In the genomic region with DNA sequence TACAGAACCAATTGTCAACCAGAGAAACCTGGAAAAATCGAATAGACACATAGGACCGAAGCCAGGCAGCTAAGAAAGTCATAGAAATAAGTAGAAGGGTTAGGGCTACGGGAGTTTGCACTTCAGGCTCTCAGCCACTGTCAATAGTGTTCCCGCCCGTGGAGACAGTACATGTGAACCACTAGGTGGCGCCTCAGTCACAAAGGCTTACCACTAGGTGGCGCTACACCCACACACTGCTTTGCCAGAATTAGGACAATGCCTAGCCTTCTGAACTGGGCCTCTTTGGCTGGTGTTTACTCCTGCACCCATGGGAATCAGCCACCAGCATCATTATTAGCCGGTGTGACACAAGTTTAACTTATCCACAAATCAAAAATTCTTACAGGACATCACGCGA, we compare ENCODE assay signal across 9 mouse cellular contexts. TPM values are rescaled to one million over a fixed set of nuclear protein-coding genes. Genes with fewer than 3 reads are reported as not detected.
DNase-seq lines count a peak whose midpoint lies in the region; ATAC-seq and TF ChIP-seq lines count a peak whose summit lies in the region.
"Had no signal": no experiment of that assay in that cellular context is flagged by ENCODE, and none has a peak within 500 bp of the region (broad histone marks: within the 10 kb centered on the region; RNA-seq: fewer than 3 reads in every experiment).

No protein-coding gene starts in this region.

- H3K27me3 ChIP-seq in C2C12 (ENCODE audit: control insufficient read depth, insufficient read depth, insufficient read length): no peaks in the 10 kb centered on the region
- no peaks in the 10 kb centered on the region for H3K27me3 ChIP-seq in heart, adult 2 months (ENCODE audit: control insufficient read depth, insufficient read depth, low read length)
- no peaks in the 10 kb centered on the region for H3K27me3 ChIP-seq in liver, embryonic 14.5 days (ENCODE audit: control insufficient read depth, insufficient read depth, low read length)
- H3K27me3 ChIP-seq: heart, embryonic 13.5 days had no signal

- intact Hi-C loops in heart, adult 2 months (cut with DNase I): loop anchor here (1.0 to 2.0 kb wide), 2 partner anchors 59 to 107 kb away; no protein-coding TSS in a partner anchor

- H3K79me2 ChIP-seq in C2C12 (ENCODE audit: control insufficient read depth, insufficient read depth): no peaks in the 10 kb centered on the region
- H3K79me2 ChIP-seq in heart, adult 2 months (replicated peaks; ENCODE audit: control insufficient read depth, insufficient read depth, low read length): peaks cover 4% of the 10 kb centered on the region; the same call in 1 of the 2 replicates

- no peak overlapping the region for H3K4me3 ChIP-seq in C2C12 (ENCODE audit: insufficient read depth, poor library complexity, severe bottlenecking)
- H3K4me3 ChIP-seq in heart, adult 2 months: no peak overlapping the region
- no peak overlapping the region for H3K4me3 ChIP-seq in liver, embryonic 14.5 days (ENCODE audit: insufficient read depth in 1 of 2, low read depth in 2 of 2, low read length in 2 of 2)
- H3K4me3 ChIP-seq: heart, embryonic 13.5 days had no signal

- no peaks in the 10 kb centered on the region for H3K79me3 ChIP-seq in C2C12 (ENCODE audit: low read depth)

- peak; percentile 99 for TF ChIP-seq CTCF in C2C12 (IDR thresholded peaks at IDR 0.05; ENCODE audit: control insufficient read depth, insufficient read depth, insufficient read length)
- TF ChIP-seq CTCF in heart, adult 2 months (IDR thresholded peaks at IDR 0.05): no peak
- peak; percentile 100 for TF ChIP-seq CTCF in liver, embryonic 14.5 days (IDR thresholded peaks at IDR 0.05; ENCODE audit: low read depth)

- no peak overlapping the region for H3ac ChIP-seq in C2C12 (ENCODE audit: control insufficient read depth, insufficient read length, low read depth)

- H3K27ac ChIP-seq in heart, adult 2 months: no peak overlapping the region
- no peak overlapping the region for H3K27ac ChIP-seq in liver, embryonic 14.5 days
- H3K27ac ChIP-seq: heart, embryonic 13.5 days had no signal

- TF ChIP-seq POLR2A in heart, adult 2 months (IDR thresholded peaks at IDR 0.05; ENCODE audit: insufficient read depth, low read depth, low read length): 0 out of 2 replicates have a peak, but pooled peaks have one; percentile 31

- no peaks in the 10 kb centered on the region for H3K9me3 ChIP-seq in liver, embryonic 14.5 days (ENCODE audit: control insufficient read depth, low read length)
- H3K9me3 ChIP-seq: heart, embryonic 13.5 days had no signal

- TF ChIP-seq EP300 in heart, adult 2 months (IDR thresholded peaks at IDR 0.05; ENCODE audit: insufficient read depth, low read depth, low read length): peak; percentile 99
- TF ChIP-seq EP300 in liver, embryonic 14.5 days (IDR thresholded peaks at IDR 0.05; ENCODE audit: low read depth): no peak

- H3K9ac ChIP-seq in heart, adult 2 months (ENCODE audit: low read depth, low read length): no peak overlapping the region
- no peak overlapping the region for H3K9ac ChIP-seq in liver, embryonic 14.5 days (replicated peaks)
- H3K9ac ChIP-seq: heart, embryonic 13.5 days had no signal

- H3K4me1 ChIP-seq in heart, adult 2 months (ENCODE audit: control insufficient read depth, insufficient read depth, low read length): peaks cover 13% of the 10 kb centered on the region
- no peaks in the 10 kb centered on the region for H3K4me1 ChIP-seq in liver, embryonic 14.5 days (replicated peaks; ENCODE audit: control insufficient read depth in 2 of 2, insufficient read depth in 2 of 2, low read length in 1 of 2)

- WGBS in heart, adult 2 months: 26% methylated on average over 10 of the region's 10 CpGs
- WGBS in liver, embryonic 14.5 days (ENCODE audit: insufficient replicate concordance): 28% methylated on average over 10 of the region's 10 CpGs

- DNase-seq in adrenal gland, adult 18-20 months (ENCODE audit: low spot score in 2 of 2): peak; percentile 85 to 88
- DNase-seq in embryo, embryonic 10 days (ENCODE audit: low spot score): peak; percentile 91
- DNase-seq in heart, adult 2 months: peak; percentile 83 to 86
- DNase-seq in kidney, postnatal 25 days: peak; percentile 84 to 88
- DNase-seq in liver, embryonic 14.5 days (ENCODE audit: low read depth in 3 of 3, low spot score in 3 of 3): peak; percentile 54 to 62 (median 59)
- peak; percentile 78 for DNase-seq in ovary, postnatal 36 days (ENCODE audit: low spot score)
- peak; percentile 52 to 77 for DNase-seq in thymus, postnatal 10 days (ENCODE audit: low spot score in 2 of 2)

- H3K36me3 ChIP-seq in C2C12 (ENCODE audit: control insufficient read depth, insufficient read depth): no peaks in the 10 kb centered on the region
- H3K36me3 ChIP-seq in heart, adult 2 months (ENCODE audit: control insufficient read depth, insufficient read depth, low read length): peaks cover 4% of the 10 kb centered on the region; the same call in 1 of the 2 replicates
- no peaks in the 10 kb centered on the region for H3K36me3 ChIP-seq in liver, embryonic 14.5 days (replicated peaks; ENCODE audit: control insufficient read depth, insufficient read depth, low read depth)

- no peak overlapping the region for H3K4me2 ChIP-seq in liver, embryonic 14.5 days (ENCODE audit: low read depth)
- H3K4me2 ChIP-seq: heart, embryonic 13.5 days had no signal

- peak; percentile 34; the same call in 1 of the 2 replicates for ATAC-seq in liver, embryonic 14.5 days (ENCODE audit: insufficient read depth)

TF ChIP-seq in C2C12, 6 proteins besides CTCF, POLR2A, EP300 and RAD21:
- TF ChIP-seq MYOD1 (IDR thresholded peaks at IDR 0.05; ENCODE audit: control insufficient read depth, insufficient read length, low read depth) (no peak), FOSL1 (IDR thresholded peaks at IDR 0.05; ENCODE audit: insufficient read depth, low read length, poor library complexity, severe bottlenecking) (no peak), MYOG (IDR thresholded peaks at IDR 0.05; ENCODE audit: control insufficient read depth, extremely low read depth, insufficient read length) (no peak), USF1 (IDR thresholded peaks at IDR 0.05; ENCODE audit: low read depth) (no peak), CEBPB (IDR thresholded peaks at IDR 0.05; ENCODE audit: low read depth) (no peak), MAX (IDR thresholded peaks at IDR 0.05) (no peak)

RNA-seq across cellular contexts. Expression of a gene that starts 6.6 kb away (rescaled TPM):
- 9.7 TPM for polyA plus RNA-seq in C2C12 (2012; fragmentation: generic; extraction: Trizol)
- total RNA-seq in adrenal gland, adult 18-20 months (2021): 100 to 1,000 TPM; 193 to 198 TPM
- 100 to 1,000 TPM; 719 to 844 TPM for total RNA-seq in heart, adult 2 months (2021)
- polyA plus RNA-seq in heart, adult 2 months (2012; rRNA removed): 423 and 554 TPM in 2 replicates
- polyA plus RNA-seq in liver, embryonic 14.5 days (2012; rRNA removed): 13.2 and 14.3 TPM in 2 replicates
- polyA plus RNA-seq in liver, embryonic 14.5 days (2014; fragmentation: Nextera tagmentation; extraction: Ambion mirVana): 15.7 and 19.2 TPM in 2 replicates

RNA-seq across cellular contexts. Expression of a gene that starts 15.0 kb away (rescaled TPM):
- 204 TPM for polyA plus RNA-seq in C2C12 (2012; fragmentation: generic; extraction: Trizol)
- total RNA-seq in adrenal gland, adult 18-20 months (2021): 100 to 1,000 TPM; 115 to 119 TPM
- total RNA-seq in heart, adult 2 months (2021): 10 to 100 TPM; 63.2 to 68.9 TPM
- polyA plus RNA-seq in heart, adult 2 months (2012; rRNA removed): 84.4 and 96.9 TPM in 2 replicates
- polyA plus RNA-seq in liver, embryonic 14.5 days (2012; rRNA removed): 83.1 and 91.7 TPM in 2 replicates
- polyA plus RNA-seq in liver, embryonic 14.5 days (2014; fragmentation: Nextera tagmentation; extraction: Ambion mirVana): 135 and 141 TPM in 2 replicates

RNA-seq across cellular contexts. Expression of a gene that starts 48.3 kb away (rescaled TPM):
- polyA plus RNA-seq in C2C12 (2012; fragmentation: generic; extraction: Trizol): 8.7 TPM
- 10 to 100 TPM in 1 of 2 experiments, 1 to 10 TPM in 1; 8.9 to 10.0 TPM for total RNA-seq in adrenal gland, adult 18-20 months (2021)
- total RNA-seq in heart, adult 2 months (2021): 1 to 10 TPM; 1.4 TPM
- 1.9 and 3.3 TPM in 2 replicates for polyA plus RNA-seq in heart, adult 2 months (2012; rRNA removed)
- 2.6 and 2.7 TPM in 2 replicates for polyA plus RNA-seq in liver, embryonic 14.5 days (2012; rRNA removed)
- 3.3 and 3.7 TPM in 2 replicates for polyA plus RNA-seq in liver, embryonic 14.5 days (2014; fragmentation: Nextera tagmentation; extraction: Ambion mirVana)

Comparison
In these comparisons a context has a peak if more than half of its experiments do, and no peak if none do; other contexts are left out.
1. RNA of a gene that starts 6.6 kb away (polyA plus RNA-seq): 423 to 554 TPM in heart, adult 2 months; 13.2 to 19.2 TPM in liver, embryonic 14.5 days and 9.7 TPM in C2C12 (single experiment); every median in the first group is over 10 times any median in the second.
2. Peak in every context shown above with its lines, with median percentiles within 50 percentile points of each other: DNase-seq.